Mouse (Mus musculus) gastrocnemius, adult 2 months (tissue): Measurements from ENCODE around the gene Ercc6l2. TPM values are rescaled to one million over a fixed set of nuclear protein-coding genes. Genes with fewer than 3 reads are reported as not detected.
"Not testable (repeated sequence)": the region's sequence is repeated elsewhere in the genome, so short reads cannot be mapped to it uniquely, and the experiment has no call there.

ENCODE experiments used
- DNase-seq: peaks from one replicate; pipeline ENCODE4 v3.0.0; 2022
- H3K27ac ChIP-seq: fragments of 200-600 bp; 2 replicates; pipeline ENCODE4 v1.8.1; 2022; ENCODE audit warnings: mild to moderate bottlenecking
- H3K4me3 ChIP-seq: fragments of 200-600 bp; 2 replicates; pipeline ENCODE4 v1.8.1; 2022; ENCODE audit warnings: mild to moderate bottlenecking, moderate library complexity
- CTCF ChIP-seq: fragments of 200-600 bp; IDR thresholded peaks from 2 replicates; pipeline ENCODE4 v1.8.1; 2022; ENCODE audit warnings: antibody characterized with exemption, mild to moderate bottlenecking, moderate library complexity
- intact Hi-C: fragments of 180-260 bp; cut with DNase I; formaldehyde crosslinking; loops from one replicate; pipeline ENCODE4 v1.15.1; 2025
- total RNA-seq, 2 experiments: library from RNA; stranded (reverse); gene quantifications; 2 replicates each; pipeline ENCODE4 v1.2.3; 2021

Ercc6l2 gene
- total RNA-seq, 2 experiments from 2014 or later = 19.4 to 20.2 TPM

DNA sequence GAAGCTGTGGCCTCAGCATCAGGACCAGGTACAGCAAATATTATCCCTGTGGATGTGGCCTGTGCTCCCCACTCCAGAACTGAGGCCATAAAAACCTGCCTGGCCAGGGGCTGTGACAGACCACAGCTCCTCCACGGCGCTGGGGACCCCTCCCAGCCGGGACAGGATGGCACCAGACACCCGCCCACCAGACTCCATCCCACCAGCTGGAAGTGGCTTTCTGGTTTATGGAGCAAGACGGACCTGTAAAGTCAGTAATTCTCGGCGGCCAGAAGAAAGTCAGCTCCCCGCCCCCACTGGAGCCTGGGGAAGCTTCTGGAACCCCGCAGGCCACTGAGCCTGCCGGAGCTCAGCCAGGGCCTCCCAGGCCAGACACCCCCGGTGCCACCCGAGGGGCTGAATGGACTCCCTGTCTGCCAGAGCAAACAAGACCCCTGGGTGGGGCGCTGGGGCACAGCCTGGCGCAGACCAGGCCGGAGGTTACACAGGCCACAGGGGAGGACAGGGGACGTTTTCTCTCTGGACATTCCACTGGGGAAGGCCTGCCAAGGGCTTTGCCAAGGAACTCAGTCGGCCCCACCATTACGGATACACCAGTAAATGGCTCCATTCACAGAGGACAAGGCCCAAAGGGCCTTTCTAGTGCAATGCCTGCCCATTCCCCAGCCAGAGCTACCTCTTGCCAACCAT, 103.8 kb downstream of the Ercc6l2 start:
- intact Hi-C loops = no loop called here
- peak; percentile 29 for DNase-seq
- H3K27ac ChIP-seq = peak overlapping the region; percentile 58
- H3K4me3 ChIP-seq = peak overlapping the region; percentile 28
- TF ChIP-seq CTCF = no peak

GRCm38 (mm10) chr13:63924036-63924435, 109.0 kb downstream of the Ercc6l2 start:
- DNase-seq, H3K27ac ChIP-seq, intact Hi-C loops, H3K4me3 ChIP-seq: not testable (repeated sequence)

DNA sequence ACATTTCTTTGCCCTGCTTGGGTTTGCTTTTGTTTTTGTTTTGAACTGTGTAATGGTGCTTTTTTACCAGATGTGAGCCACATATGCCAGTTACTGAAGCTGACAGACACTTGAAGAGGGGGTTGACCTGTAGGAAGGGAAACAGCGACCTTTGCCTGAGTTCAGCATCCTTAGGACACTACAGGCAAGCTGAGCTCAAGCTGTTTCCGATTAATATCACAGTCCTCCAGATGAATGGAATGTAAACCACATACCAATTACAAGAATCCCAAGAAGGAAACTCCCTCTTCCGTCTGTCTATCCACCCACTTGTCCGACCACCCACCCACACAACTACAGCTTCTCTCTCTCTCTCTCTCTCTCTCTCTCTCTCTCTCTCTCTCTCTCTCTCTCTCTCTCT, 112.3 kb downstream of the Ercc6l2 start:
- no peak for DNase-seq
- intact Hi-C loops = no loop called here
- no peak overlapping the region for H3K4me3 ChIP-seq
- H3K27ac ChIP-seq = no peak overlapping the region
- TF ChIP-seq CTCF = no peak

DNA sequence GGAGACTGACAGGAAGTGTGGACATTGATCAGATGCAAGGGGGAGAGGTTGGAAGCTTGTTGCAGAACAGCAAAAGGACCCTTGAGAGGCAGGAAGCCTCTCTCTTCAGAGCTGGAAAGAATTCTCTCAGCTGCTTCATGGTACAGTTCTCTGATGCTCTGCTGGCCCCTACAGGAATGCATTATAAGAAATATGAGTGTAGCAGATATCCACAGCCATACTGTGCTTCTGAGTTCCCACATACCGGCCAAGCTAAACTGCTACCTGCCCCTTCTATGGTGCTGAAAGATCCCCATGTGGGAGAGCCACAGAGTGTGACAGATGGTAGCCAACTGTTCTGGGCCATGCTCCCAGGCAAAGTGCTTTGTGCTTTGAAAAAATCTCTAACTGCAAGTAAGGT, 114.3 kb downstream of the Ercc6l2 start:
- peak; percentile 49 for TF ChIP-seq CTCF
- Histone ChIP-seq H3K4me3 (no peak overlapping the region), H3K27ac (no peak overlapping the region)
- intact Hi-C loops = no loop called here
- DNase-seq = no peak

DNA sequence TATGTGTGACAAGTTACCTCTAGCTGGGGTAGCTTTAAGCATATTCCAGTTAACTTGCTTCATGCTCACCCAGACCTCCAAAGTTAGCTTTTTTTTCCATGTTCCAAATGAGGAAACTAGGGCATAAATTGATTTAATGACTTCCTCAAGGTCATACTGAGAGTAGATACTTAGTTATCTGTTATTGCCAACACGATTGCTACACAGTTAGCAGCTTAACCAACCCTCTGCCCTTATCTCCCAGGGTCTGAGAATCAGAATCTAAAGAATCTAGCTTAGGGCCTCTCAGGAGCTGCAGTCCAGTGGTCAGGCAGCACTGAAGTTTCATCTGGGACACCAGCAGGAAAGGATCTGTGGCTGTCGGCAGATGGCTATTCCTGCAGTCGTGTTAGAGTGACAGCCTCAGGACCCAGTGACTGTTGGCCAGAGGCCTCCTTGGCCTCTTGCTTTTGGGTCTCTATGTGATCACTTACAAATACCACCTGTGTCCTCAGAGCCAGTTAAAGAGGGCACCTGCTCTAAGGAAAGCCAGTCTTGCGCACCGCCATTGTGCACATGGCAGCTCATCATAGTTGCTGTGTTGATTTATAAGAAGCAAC, 115.0 kb downstream of the Ercc6l2 start:
- no peak for TF ChIP-seq CTCF
- H3K4me3 ChIP-seq = no peak overlapping the region
- DNase-seq = no peak
- no peak overlapping the region for H3K27ac ChIP-seq
- intact Hi-C loops = no loop called here

DNA sequence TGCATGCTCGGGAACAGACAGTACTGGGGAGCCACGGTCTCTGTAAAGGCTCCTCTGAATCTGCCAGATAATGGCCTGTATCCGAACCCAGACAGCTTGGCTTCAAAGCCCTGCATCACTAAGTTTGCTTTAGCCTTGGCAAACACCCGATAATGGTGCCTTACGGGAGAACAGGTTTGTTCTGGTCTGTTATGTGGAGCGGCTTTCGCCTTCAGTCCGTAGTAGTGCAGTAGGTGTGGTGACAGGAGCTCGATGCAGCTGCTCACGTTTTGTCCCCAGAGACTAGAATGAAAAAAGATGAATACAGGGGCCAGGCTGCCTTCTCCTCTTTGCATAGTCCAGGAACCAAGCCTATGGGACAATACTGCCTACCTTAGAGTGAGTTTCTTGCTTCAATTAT, 115.5 kb downstream of the Ercc6l2 start:
- intact Hi-C loops = no loop called here
- TF ChIP-seq CTCF = no peak
- H3K27ac ChIP-seq = no peak overlapping the region
- no peak for DNase-seq
- no peak overlapping the region for H3K4me3 ChIP-seq

GRCm38 (mm10) chr13:63936369-63936768, 121.3 kb downstream of the Ercc6l2 start:
- TF ChIP-seq CTCF = no peak
- Histone ChIP-seq H3K4me3 (no peak overlapping the region), H3K27ac (no peak overlapping the region)
- DNase-seq = no peak
- intact Hi-C loops = no loop called here

GRCm38 (mm10) chr13:63940257-63940656, 125.2 kb downstream of the Ercc6l2 start:
- DNase-seq = no peak
- no peak overlapping the region for H3K27ac ChIP-seq
- no peak for TF ChIP-seq CTCF
- H3K4me3 ChIP-seq = no peak overlapping the region
- intact Hi-C loops = no loop called here

GRCm38 (mm10) chr13:63941170-63941569, 126.1 kb downstream of the Ercc6l2 start:
- DNase-seq = no peak
- TF ChIP-seq CTCF = no peak
- no peak overlapping the region for H3K4me3 ChIP-seq
- no peak overlapping the region for H3K27ac ChIP-seq
- intact Hi-C loops = no loop called here

- Histone ChIP-seq H3K27ac (no peak overlapping the region), H3K4me3 (no peak overlapping the region)
- TF ChIP-seq CTCF = no peak
- no peak for DNase-seq
- intact Hi-C loops = no loop called here
These were observed 128.6 kb downstream of the Ercc6l2 start for GRCm38 (mm10) chr13:63943605-63944004.

DNA sequence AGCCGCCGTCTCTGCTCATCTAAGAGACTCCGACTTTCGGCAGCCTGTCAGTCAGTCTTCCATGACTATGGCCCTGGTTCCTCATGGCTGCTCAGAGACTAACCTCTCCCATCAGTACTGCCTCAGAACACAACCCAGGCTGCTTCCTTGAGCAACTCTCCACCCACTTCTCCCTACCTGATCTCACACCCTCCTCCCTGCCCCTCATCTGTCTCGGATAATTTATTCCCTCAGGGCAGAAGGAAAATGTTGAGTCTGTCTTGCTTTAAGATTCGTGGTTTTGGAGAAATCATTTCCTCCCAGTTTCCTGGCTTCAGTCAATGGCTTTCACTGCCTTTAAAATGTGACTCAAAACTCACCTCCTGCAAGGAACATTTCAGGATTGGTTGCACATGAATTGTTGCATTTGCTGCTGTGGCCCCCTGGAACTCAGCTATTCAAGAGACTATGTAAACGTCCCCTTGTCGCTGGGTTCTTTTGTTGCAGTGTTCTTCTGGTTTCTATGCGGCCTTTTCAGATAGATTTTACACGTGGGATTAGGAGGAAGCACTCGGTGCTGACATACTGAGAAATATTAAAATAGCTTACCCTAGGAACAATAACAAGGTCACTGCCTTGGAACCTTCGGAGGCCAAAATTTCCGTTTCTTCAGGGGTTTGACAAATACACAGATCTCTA, 129.4 kb downstream of the Ercc6l2 start:
- DNase-seq = no peak
- no peak for TF ChIP-seq CTCF
- intact Hi-C loops = no loop called here
- Histone ChIP-seq H3K4me3 (no peak overlapping the region), H3K27ac (peak overlapping the region; percentile 24; the same call in 1 of the 2 replicates)

Other genes with a start within 250 kb of the Ercc6l2 start
- gene Ptch1, start 241.6 kb upstream of the Ercc6l2 start, total RNA-seq = 10 to 100 TPM in 1 of 2 experiments, 1 to 10 TPM in 1; 8.0 to 13.0 TPM